Comparison of ENCODE assay signal across 7 mouse cellular contexts in the genomic region with DNA sequence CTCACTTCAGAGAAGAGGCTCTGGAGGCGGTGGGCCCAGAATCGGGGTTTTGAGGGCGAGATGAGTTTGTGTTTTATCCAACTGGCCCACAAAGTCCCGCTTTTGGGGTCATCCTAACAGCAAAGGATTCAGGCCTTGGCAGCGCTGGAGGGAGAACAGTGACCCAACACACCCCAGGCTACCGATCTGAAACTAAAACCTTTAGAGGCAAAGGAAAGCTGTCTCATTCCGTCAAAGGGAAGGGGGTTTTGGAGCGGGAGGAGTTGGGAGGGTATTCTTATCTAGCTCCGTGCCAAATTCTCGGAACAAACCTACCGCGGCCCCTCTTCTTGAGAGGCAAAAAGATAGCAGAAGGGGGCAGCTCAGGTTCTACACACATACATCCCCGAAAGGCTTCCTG.
DNase-seq lines count a peak whose midpoint lies in the region; ATAC-seq and TF ChIP-seq lines count a peak whose summit lies in the region.

No protein-coding gene starts in this region.

- 38% methylated on average over 13 of the region's 13 CpGs for WGBS in kidney, postnatal 0 days
- WGBS in hindbrain, embryonic 11.5 days: 6% methylated on average over 13 of the region's 13 CpGs
- WGBS in liver, embryonic 11.5 days: 7% methylated on average over 13 of the region's 13 CpGs
- 26% methylated on average over 13 of the region's 13 CpGs for WGBS in stomach, embryonic 14.5 days

- no peak for TF ChIP-seq CTCF in kidney, postnatal 0 days (IDR thresholded peaks at IDR 0.05; ENCODE audit: low read depth)

- no peaks in the 10 kb centered on the region for H3K36me3 ChIP-seq in kidney, postnatal 0 days (ENCODE audit: insufficient read depth, low read length)
- H3K36me3 ChIP-seq in hindbrain, embryonic 11.5 days (ENCODE audit: control insufficient read depth, insufficient read depth, low read length): no peaks in the 10 kb centered on the region
- no peaks in the 10 kb centered on the region for H3K36me3 ChIP-seq in liver, embryonic 11.5 days (ENCODE audit: control insufficient read depth, insufficient read depth, low read length)
- H3K36me3 ChIP-seq in stomach, embryonic 14.5 days (ENCODE audit: control insufficient read depth, insufficient read depth, low read length): no peaks in the 10 kb centered on the region

- no peak for ATAC-seq in kidney, postnatal 0 days (replicated peaks; ENCODE audit: low FRiP score, low read depth)
- no peak for ATAC-seq in hindbrain, embryonic 11.5 days (ENCODE audit: low FRiP score)
- 0 out of 2 replicates have a peak, but pooled peaks have one; percentile 19 for ATAC-seq in liver, embryonic 11.5 days (replicated peaks; ENCODE audit: low FRiP score)
- no peak for ATAC-seq in stomach, embryonic 14.5 days (ENCODE audit: insufficient number of reproducible peaks, insufficient read depth, low FRiP score, low read depth)

- peaks cover 4% of the 10 kb centered on the region; the same call in 1 of the 2 replicates for H3K4me1 ChIP-seq in kidney, postnatal 0 days (replicated peaks; ENCODE audit: insufficient read depth, low read length)
- no peaks in the 10 kb centered on the region for H3K4me1 ChIP-seq in hindbrain, embryonic 11.5 days (replicated peaks; ENCODE audit: control insufficient read depth, insufficient read depth, low read length)
- peaks cover 9% of the 10 kb centered on the region for H3K4me1 ChIP-seq in liver, embryonic 11.5 days (replicated peaks; ENCODE audit: control insufficient read depth, insufficient read depth, low read length)
- H3K4me1 ChIP-seq in stomach, embryonic 14.5 days (ENCODE audit: control insufficient read depth, insufficient read depth, low read length): peaks cover 10% of the 10 kb centered on the region; the same call in 1 of the 2 replicates

- no peak overlapping the region for H3K27ac ChIP-seq in kidney, postnatal 0 days
- no peak overlapping the region for H3K27ac ChIP-seq in hindbrain, embryonic 11.5 days (ENCODE audit: low read depth, low read length)
- H3K27ac ChIP-seq in liver, embryonic 11.5 days (ENCODE audit: low read depth, low read length): peak overlapping the region; percentile 60
- no peak overlapping the region for H3K27ac ChIP-seq in stomach, embryonic 14.5 days (ENCODE audit: low read length)

- no peak overlapping the region for H3K4me3 ChIP-seq in kidney, postnatal 0 days (replicated peaks; ENCODE audit: low read depth, low read length)
- H3K4me3 ChIP-seq in hindbrain, embryonic 11.5 days (ENCODE audit: low read depth, low read length): no peak overlapping the region
- peak overlapping the region; percentile 86 for H3K4me3 ChIP-seq in liver, embryonic 11.5 days (ENCODE audit: low read depth, low read length)
- H3K4me3 ChIP-seq in stomach, embryonic 14.5 days (ENCODE audit: low read depth, low read length): 0 out of 2 replicates have a peak overlapping the region, but pooled peaks have one; percentile 84

- H3K4me2 ChIP-seq in kidney, postnatal 0 days (ENCODE audit: low read length): peak overlapping the region; percentile 100
- 0 out of 2 replicates have a peak overlapping the region, but pooled peaks have one; percentile 2 for H3K4me2 ChIP-seq in hindbrain, embryonic 11.5 days (replicated peaks; ENCODE audit: low read depth, low read length)
- peak overlapping the region; percentile 99 for H3K4me2 ChIP-seq in liver, embryonic 11.5 days
- H3K4me2 ChIP-seq in stomach, embryonic 14.5 days (replicated peaks; ENCODE audit: low read depth, low read length): peak overlapping the region; percentile 97

- no peaks in the 10 kb centered on the region for H3K27me3 ChIP-seq in kidney, postnatal 0 days (ENCODE audit: insufficient read depth, low read length)
- peaks cover 33% of the 10 kb centered on the region for H3K27me3 ChIP-seq in hindbrain, embryonic 11.5 days (ENCODE audit: control insufficient read depth, insufficient read depth, low read length)
- H3K27me3 ChIP-seq in liver, embryonic 11.5 days (replicated peaks; ENCODE audit: control insufficient read depth, insufficient read depth, low read length): no peaks in the 10 kb centered on the region; the same call in 1 of the 2 replicates
- no peaks in the 10 kb centered on the region for H3K27me3 ChIP-seq in stomach, embryonic 14.5 days (ENCODE audit: control insufficient read depth, insufficient read depth, low read length)

- no peak for DNase-seq in kidney, postnatal 0 days (ENCODE audit: low spot score)
- no peak for DNase-seq in kidney, postnatal 36 days
- DNase-seq in hindbrain, embryonic 11.5 days (ENCODE audit: low spot score): peak; percentile 26
- peak; percentile 43 for DNase-seq in liver, embryonic 11.5 days (ENCODE audit: low spot score)
- DNase-seq in right cerebral cortex, adult 18-20 months: no peak
- no peak for DNase-seq in embryo, embryonic 10.5 days (ENCODE audit: low spot score)

- H3K9me3 ChIP-seq in kidney, postnatal 0 days (replicated peaks; ENCODE audit: low read length): no peaks in the 10 kb centered on the region
- no peaks in the 10 kb centered on the region for H3K9me3 ChIP-seq in hindbrain, embryonic 11.5 days (ENCODE audit: control insufficient read depth, low read length)
- no peaks in the 10 kb centered on the region for H3K9me3 ChIP-seq in liver, embryonic 11.5 days (ENCODE audit: control insufficient read depth, low read length)
- H3K9me3 ChIP-seq in stomach, embryonic 14.5 days (ENCODE audit: control insufficient read depth, low read depth, low read length): no peaks in the 10 kb centered on the region

- no peak overlapping the region for H3K9ac ChIP-seq in kidney, postnatal 0 days (ENCODE audit: low read depth, low read length)
- H3K9ac ChIP-seq in hindbrain, embryonic 11.5 days (ENCODE audit: low read depth, low read length): no peak overlapping the region
- H3K9ac ChIP-seq in liver, embryonic 11.5 days (ENCODE audit: low read depth, low read length): peak overlapping the region; percentile 85
- no peak overlapping the region for H3K9ac ChIP-seq in stomach, embryonic 14.5 days (replicated peaks; ENCODE audit: low read depth, low read length)

Comparison
In these comparisons a context has a peak if more than half of its experiments do, and no peak if none do; other contexts are left out.
1. DNase-seq: peak in hindbrain, embryonic 11.5 days (single experiment) and liver, embryonic 11.5 days (single experiment); none in kidney, postnatal 0 days (single experiment), kidney, postnatal 36 days (0 of 2), right cerebral cortex, adult 18-20 months (single experiment) and embryo, embryonic 10.5 days (single experiment).
2. H3K4me2 ChIP-seq: peak in every context shown above with its lines; median percentile 100 in kidney, postnatal 0 days; 99 in liver, embryonic 11.5 days; 97 in stomach, embryonic 14.5 days; 2 in hindbrain, embryonic 11.5 days.
3. H3K4me3 ChIP-seq: peak in liver, embryonic 11.5 days (single experiment) and stomach, embryonic 14.5 days (single experiment); none in kidney, postnatal 0 days (single experiment) and hindbrain, embryonic 11.5 days (single experiment).